Mouse (Mus musculus) testis, postnatal 14 days (tissue): ENCODE data around the gene Slc1a3.

Experiments
- DNase-seq: peaks from one replicate; pipeline ENCODE4 v3.0.0; 2021; ENCODE audit warnings: low spot score

The Slc1a3 gene

DNA sequence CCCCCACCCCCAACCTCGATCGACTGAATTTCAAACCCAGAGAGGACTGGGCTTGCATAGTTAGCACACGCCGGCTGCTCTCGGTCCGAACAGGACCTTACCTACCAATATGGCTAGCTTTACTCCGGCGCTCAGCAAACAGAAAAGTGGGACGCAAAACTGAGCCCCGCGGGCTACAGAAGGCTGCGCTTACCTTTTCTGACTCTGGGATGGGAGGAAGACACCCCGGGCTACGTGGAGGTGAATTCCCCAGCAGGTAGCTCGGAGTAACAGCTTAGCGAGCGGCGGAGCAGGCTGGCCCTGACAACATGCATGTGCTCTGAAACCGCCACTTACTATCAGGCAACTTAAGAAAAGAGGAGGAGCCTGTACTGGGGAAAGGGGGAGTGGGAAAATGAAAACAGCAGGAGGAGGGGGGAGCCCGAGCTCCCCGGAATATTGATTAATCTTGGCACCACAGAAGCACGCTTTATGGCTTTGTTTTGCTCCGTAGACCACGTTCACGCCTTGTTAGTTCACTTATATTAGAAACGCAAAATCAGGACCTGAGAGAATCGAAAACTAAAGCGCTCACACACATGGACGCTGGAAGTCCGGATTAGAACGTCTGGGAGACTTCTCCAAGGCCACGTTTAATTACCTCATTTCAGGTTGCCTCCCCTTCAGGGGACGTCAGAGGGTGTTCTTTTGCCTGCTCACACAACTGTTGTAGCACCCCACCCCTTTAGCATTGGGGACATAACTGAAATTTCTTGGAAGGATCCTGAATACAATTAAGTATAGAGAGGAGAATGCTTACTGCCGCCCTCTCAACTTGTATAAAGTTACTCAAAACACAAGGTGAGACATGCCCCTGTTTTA, at the start of gene Slc1a3:
Gene Slc1a3 (minus strand): TSS at position 619 of the 861 bp plus-strand sequence.
- peak; percentile 17 for DNase-seq

DNA sequence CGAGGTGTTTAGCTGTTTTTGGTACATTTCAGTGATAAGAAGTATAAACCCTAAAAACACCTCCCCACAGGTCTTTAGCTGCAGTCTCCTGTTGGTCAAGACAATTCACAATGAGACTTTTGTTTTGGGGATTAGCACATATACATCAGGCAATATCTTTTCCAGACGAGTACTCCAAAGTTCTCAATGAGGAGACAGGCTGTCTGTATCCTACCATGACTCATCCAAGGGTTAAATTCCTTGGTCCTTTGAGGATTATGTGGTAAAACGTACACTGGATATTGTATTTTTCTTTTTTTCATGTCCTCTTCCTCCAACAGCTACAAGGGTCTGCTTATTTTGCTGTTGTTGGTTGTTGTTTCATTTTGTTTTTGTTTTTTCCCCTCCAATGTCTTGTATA, 48.5 kb upstream of the Slc1a3 start:
- no peak for DNase-seq

DNA sequence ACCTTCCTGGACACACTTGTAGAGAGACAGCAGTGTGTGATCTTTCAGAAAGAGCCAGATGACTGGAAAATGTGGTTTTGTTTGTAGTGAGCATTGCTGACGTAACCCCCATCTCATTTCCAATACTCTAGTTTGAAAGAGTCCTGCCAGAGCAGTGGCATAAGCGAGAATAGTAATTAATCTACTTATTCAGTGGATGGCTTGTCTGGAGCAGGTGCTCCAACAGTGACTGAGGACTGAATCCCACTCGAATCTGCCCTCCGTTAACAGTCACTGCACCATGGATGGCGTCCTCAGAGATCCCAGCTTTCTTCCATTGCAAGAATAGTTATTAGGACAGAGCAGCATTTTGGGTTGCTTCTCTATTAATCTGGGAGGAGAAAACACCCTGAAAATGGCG, 45.9 kb upstream of the Slc1a3 start:
- no peak for DNase-seq

- no peak for DNase-seq
Observed at GRCm38 (mm10) chr15:8749762-8750161, 39.2 kb upstream of the Slc1a3 start.

DNA sequence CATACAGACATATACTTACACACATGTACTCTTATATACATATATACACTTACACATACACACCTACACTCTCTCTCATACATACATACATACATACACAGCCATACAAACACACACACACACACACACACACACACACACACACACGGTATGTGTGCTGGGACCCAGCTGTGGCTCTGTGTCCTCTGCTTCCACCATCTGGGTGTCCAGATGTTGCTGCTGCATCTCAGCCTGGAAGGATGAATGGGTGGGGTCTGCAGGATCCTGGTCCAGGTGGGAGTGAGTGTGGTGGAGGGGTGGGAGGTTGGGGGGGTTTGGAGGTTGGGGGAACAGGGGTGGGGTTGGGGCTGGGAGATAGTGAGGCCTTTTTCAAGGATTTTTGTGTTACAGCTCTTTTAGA, 38.2 kb upstream of the Slc1a3 start:
- no peak for DNase-seq

- no peak for DNase-seq
Observed at GRCm38 (mm10) chr15:8741593-8741992, 31.0 kb upstream of the Slc1a3 start.

- no peak for DNase-seq
Observed at GRCm38 (mm10) chr15:8740724-8741123, 30.2 kb upstream of the Slc1a3 start.

DNA sequence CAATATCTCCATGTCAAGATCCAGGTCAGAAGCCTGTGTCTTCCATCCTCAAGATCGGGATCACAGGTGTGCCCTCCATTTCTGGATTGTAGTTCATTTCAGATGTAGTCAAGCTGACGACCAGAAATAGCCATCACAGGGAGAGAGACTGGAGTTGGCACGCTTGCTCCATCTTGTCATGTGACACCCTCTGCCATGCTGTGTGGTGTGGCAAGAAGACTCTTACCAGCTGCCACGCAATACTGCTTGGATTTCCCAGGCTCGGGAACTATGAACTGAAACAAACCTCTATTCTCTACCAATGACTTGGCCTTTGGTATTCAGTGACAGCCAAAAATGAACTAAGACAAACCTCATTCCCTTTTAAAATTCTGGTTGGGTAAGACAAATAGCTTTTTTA, 27.6 kb upstream of the Slc1a3 start:
- DNase-seq: no peak

GRCm38 (mm10) chr15:8734363-8734739, 23.8 kb upstream of the Slc1a3 start:
- no peak for DNase-seq

- no peak for DNase-seq
Observed at GRCm38 (mm10) chr15:8733669-8734362, 23.3 kb upstream of the Slc1a3 start.

DNA sequence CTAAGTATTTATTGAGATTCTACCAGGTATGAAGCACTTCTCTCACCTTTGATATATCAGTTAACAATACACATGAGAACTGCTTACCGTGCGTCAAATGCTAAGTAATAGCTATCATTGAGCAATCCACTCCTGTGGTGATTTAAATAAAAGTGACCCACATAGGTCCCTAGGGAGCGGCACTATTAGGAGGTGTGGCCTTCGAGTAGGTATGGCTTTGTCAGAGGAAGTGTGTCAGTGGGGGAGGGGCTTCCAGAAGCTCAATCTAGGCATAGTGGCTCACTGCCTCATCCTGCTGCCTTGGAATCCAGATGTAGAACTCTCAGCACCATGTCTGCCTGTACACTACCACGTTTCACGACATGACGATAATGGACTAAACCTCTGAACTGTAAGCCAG, 18.3 kb upstream of the Slc1a3 start:
- no peak for DNase-seq

- no peak for DNase-seq
Observed at GRCm38 (mm10) chr15:8722386-8723100, 12.0 kb upstream of the Slc1a3 start.

- DNase-seq: no peak
Observed at GRCm38 (mm10) chr15:8721746-8722145, 11.2 kb upstream of the Slc1a3 start.

DNA sequence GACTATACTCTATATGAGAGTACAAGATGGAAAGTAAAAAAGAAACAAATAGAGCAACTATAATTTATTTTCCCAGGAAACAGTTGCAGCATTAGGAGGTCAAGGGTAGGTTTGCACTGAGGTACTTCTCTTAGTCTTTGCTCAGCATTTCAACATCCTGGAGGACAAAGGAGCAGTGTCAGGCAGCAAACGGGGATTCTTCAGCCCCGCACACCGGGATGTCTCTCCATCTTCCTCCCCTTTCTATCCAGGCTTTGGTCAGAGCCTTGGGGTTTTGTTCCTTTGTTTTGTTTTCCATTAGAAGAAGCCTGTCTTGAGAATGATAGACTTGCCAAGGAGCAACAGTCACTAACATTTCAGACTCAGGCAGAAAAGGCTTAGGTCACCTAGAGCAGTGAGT, 10.4 kb upstream of the Slc1a3 start:
- DNase-seq: no peak

- no peak for DNase-seq
Observed at GRCm38 (mm10) chr15:8718496-8718895, 7.9 kb upstream of the Slc1a3 start.

DNA sequence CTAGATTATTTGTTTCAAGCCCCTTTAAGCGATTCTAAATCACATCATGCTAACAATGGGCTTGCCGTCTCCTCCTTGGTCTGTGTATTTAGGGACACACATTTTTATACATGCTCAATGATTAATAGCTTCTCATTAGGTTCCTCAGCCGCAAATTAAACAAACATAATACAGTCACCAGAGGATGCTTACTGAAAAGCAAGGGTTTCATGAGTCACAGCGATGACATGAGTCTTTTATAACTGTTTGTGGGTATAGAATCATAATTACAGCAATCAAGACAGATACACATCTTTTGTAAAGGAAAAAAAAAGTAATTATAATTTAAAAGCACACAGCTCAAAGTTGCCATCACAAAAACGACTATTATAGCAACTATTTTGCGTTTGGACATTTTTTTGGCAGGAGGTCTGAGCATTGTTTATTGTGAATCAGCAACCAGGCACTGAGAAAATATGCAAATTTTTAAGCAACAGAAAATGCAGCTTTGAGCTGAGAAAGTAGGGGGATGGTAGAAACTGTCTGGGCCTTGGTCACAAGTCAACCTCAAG, 6.5 kb upstream of the Slc1a3 start:
- no peak for DNase-seq

GRCm38 (mm10) chr15:8716330-8716964, 5.9 kb upstream of the Slc1a3 start:
- no peak for DNase-seq

DNA sequence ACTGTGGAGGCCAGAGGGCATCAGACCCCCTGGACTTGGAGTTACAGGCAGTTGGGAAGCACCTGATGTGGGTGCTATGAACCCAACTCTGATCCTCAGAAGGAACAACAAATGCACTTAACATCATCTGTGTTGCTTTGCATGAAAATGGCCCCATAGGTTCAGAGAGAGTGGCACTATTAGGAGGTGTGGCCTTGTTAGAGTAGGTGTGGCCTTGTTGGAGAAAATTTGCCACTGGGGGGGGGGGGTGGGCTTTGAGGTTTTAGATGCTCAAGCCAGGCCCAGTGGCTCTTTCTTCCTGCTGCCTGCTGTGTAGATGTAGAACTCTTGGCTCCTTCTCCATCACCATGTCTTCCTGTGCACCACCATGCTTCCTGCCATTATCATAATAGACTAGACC, 5.1 kb upstream of the Slc1a3 start:
- no peak for DNase-seq

DNA sequence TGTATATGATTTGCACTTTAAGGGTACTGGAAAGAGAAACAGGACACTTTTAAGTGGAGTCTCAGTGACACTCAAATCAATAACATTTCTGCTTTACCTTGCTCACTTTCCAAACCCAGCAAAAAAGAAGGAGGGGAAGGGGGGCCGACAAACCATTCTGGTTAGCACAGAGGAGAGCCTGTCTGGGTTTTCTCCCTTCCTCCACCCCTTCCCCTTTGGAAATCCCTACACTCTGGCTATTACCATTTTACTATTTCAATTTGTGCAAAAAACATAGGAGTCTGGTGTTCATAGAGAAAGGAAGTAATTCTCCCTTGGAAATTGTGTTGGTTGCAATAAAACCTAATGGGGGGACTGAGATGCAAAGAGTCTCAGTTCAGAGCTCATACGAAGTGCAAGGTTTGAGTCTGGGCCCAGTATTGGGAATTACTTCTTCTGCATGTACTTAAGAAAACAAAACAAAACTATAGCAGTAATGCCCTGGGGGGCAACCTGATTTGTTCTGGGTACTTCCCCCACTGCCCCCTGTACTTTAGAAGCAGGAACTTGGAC, 1.9 kb upstream of the Slc1a3 start:
- DNase-seq: no peak

DNA sequence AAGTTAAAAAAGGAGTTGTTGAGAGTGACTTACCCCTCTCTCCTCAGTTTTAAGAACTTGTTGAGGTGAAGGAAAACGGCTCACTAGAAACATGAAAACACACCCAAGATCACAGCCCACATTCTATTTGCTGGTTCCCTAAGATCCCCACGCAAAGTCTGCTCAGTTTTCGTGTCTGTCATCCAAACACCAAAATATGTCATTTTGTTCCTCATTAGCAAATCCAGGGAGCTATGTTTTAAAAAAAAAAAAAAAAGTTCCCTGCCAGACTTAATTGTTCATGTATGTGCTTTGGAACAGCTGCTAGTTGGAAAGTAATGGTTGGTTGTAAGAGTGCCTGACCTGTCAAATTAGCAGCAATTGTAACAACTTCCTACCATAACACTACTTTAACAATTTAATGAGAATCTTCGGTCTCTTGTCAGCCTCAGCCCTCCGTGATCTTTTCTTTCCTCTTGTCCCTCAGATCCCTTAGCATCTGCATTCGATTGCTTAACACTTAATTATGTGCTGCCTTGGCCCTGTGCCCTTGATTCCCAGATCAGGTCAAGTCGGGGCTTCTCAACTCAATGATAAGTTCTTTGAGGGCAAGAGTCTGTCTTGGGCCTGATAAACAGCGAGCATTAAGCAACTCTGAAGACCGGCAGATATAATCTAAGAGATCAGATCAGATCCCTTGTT, 1.2 kb upstream of the Slc1a3 start:
- no peak for DNase-seq

DNA sequence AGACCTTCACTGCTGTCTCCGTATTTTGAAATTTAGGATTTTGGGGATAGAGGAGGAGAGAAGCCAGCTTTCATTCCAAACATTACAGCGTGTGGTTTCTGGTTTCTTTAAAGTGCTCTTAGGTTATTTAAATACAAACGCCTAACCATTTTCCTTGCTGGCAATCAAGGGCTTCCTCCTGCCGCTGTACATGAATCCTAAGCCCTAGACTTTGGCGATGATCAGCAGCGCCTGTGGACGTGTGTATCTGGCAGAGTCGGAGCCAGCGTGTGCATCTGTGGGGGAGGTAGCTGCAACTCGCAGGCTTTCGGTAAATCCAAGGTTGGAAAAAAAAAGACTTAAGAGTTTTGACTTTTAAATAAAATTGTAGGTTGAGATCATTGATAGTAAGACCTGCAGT, 986 bp downstream of the Slc1a3 start:
- DNase-seq: no peak
